Mouse (Mus musculus): Measurements from ENCODE around the gene Svop. TPM values are rescaled to one million over a fixed set of nuclear protein-coding genes. Genes with fewer than 3 reads are reported as not detected.

Svop gene
- total and polyA plus RNA-seq, 3 experiments, result not detected

GRCm38 (mm10) chr5:114066601-114067000 lies 24.8 kb downstream of the Svop start:
- no peaks in the 10 kb centered on the region for H3K4me1 ChIP-seq (ENCODE audit: control insufficient read depth in 1 of 2, insufficient read depth in 2 of 2, low read length in 2 of 2)

GRCm38 (mm10) chr5:114065161-114065560 lies 26.2 kb downstream of the Svop start, which contains the start of gene Usp30:
Gene Usp30, plus strand, starts transcription at chr5:114065461.
- DNase-seq (ENCODE audit: low read depth, low spot score), result no peak
- Histone ChIP-seq H3K9me3 (replicated peaks; ENCODE audit: insufficient read depth, low read length) (no peaks in the 10 kb centered on the region), H3K79me2 (ENCODE audit: control insufficient read depth, insufficient read depth, low read length, poor library complexity) (no peaks in the 10 kb centered on the region), H3K36me3 (ENCODE audit: control insufficient read depth in 1 of 2, insufficient read depth in 2 of 2, low read length in 2 of 2) (no peaks in the 10 kb centered on the region), H3K9ac (ENCODE audit: control insufficient read depth, low read depth, low read length, poor library complexity, severe bottlenecking) (no peak within 1 kb of the TSS), H3K27me3 (ENCODE audit: control insufficient read depth in 1 of 2, insufficient read depth in 2 of 2, low read length in 2 of 2) (no peaks in the 10 kb centered on the region), H3K4me1 (ENCODE audit: control insufficient read depth in 1 of 2, insufficient read depth in 2 of 2, low read length in 2 of 2) (no peaks in the 10 kb centered on the region), H3K27ac (ENCODE audit: control insufficient read depth, low read depth, low read length) (no peak within 1 kb of the TSS), H3K4me3 (ENCODE audit: control insufficient read depth in 1 of 2, insufficient read depth in 1 of 2, low read depth in 2 of 2, low read length in 2 of 2) (no peak within 1 kb of the TSS)
- no peak for TF ChIP-seq MEF2A (IDR thresholded peaks at IDR 0.05; ENCODE audit: extremely low read depth, insufficient replicate concordance, low read depth, low read length, poor library complexity, severe bottlenecking)
- TF ChIP-seq GABPA (IDR thresholded peaks at IDR 0.05; ENCODE audit: low read depth, low read length), result no peak
- TF ChIP-seq RCOR1 (IDR thresholded peaks at IDR 0.05; ENCODE audit: low read depth, low read length), result no peak
- TF ChIP-seq NRF1 (IDR thresholded peaks at IDR 0.05; ENCODE audit: insufficient read depth, low read depth, low read length, poor library complexity, severe bottlenecking), result no peak
- TF ChIP-seq TAL1 (IDR thresholded peaks at IDR 0.05; ENCODE audit: low read length), result no peak
- no peak for TF ChIP-seq UBTF (IDR thresholded peaks at IDR 0.05; ENCODE audit: borderline replicate concordance, insufficient read depth, low read depth, low read length)

More at GRCm38 (mm10) chr5:114066601-114067000, 24.8 kb downstream of the Svop start:
- no peak for DNase-seq (ENCODE audit: low read depth, low spot score)
- H3K4me3 ChIP-seq (ENCODE audit: control insufficient read depth in 1 of 2, insufficient read depth in 1 of 2, low read depth in 2 of 2, low read length in 2 of 2), result no peak overlapping the region
- no peaks in the 10 kb centered on the region for H3K36me3 ChIP-seq (ENCODE audit: control insufficient read depth in 1 of 2, insufficient read depth in 2 of 2, low read length in 2 of 2)
- H3K27ac ChIP-seq (ENCODE audit: control insufficient read depth, low read depth, low read length), result no peak overlapping the region
- TF ChIP-seq RAD21 (IDR thresholded peaks at IDR 0.05; ENCODE audit: low read depth, low read length), result no peak
- no peak for TF ChIP-seq EP300 (IDR thresholded peaks at IDR 0.05; ENCODE audit: low read depth in 1 of 2, low read length in 2 of 2)
- no peak for TF ChIP-seq MEF2A (IDR thresholded peaks at IDR 0.05; ENCODE audit: extremely low read depth, insufficient replicate concordance, low read depth, low read length, poor library complexity, severe bottlenecking)
- TF ChIP-seq ETS1 (IDR thresholded peaks at IDR 0.05; ENCODE audit: low read depth, low read length), result no peak
- no peak for TF ChIP-seq TCF12 (IDR thresholded peaks at IDR 0.05; ENCODE audit: low read depth, low read length)
- no peak for TF ChIP-seq USF1 (IDR thresholded peaks at IDR 0.05; ENCODE audit: low read depth, low read length)
- TF ChIP-seq ZC3H11A (IDR thresholded peaks at IDR 0.05; ENCODE audit: low read depth, low read length), result no peak
- TF ChIP-seq SMC3 (IDR thresholded peaks at IDR 0.05; ENCODE audit: low read depth, low read length), result no peak
- TF ChIP-seq ELF1 (IDR thresholded peaks at IDR 0.05; ENCODE audit: low read depth, low read length), result no peak
- no peak for TF ChIP-seq MAZ (IDR thresholded peaks at IDR 0.05; ENCODE audit: low read depth, low read length)
- TF ChIP-seq MAX (IDR thresholded peaks at IDR 0.05; ENCODE audit: low read length), result no peak
- TF ChIP-seq SIN3A (IDR thresholded peaks at IDR 0.05; ENCODE audit: low read length), result no peak
- TF ChIP-seq POLR2A (IDR thresholded peaks at IDR 0.05; ENCODE audit: control insufficient read depth in 1 of 2, insufficient read depth in 1 of 2, low read depth in 1 of 2, low read length in 2 of 2, poor library complexity in 1 of 2), result no peak
- TF ChIP-seq GABPA (IDR thresholded peaks at IDR 0.05; ENCODE audit: low read depth, low read length), result no peak
- no peak for TF ChIP-seq CTCF (IDR thresholded peaks at IDR 0.05 in 2 of 3, conservative IDR thresholded peaks at IDR 0.05 in 1 of 3; ENCODE audit: control insufficient read depth in 1 of 3, insufficient read depth in 1 of 3, low read depth in 2 of 3, low read length in 3 of 3, poor library complexity in 1 of 3, severe bottlenecking in 1 of 3)
- no peaks in the 10 kb centered on the region for H3K79me2 ChIP-seq (ENCODE audit: control insufficient read depth, insufficient read depth, low read length, poor library complexity)
- H3K9me3 ChIP-seq (replicated peaks; ENCODE audit: insufficient read depth, low read length), result no peaks in the 10 kb centered on the region
- no peak overlapping the region for H3K9ac ChIP-seq (ENCODE audit: control insufficient read depth, low read depth, low read length, poor library complexity, severe bottlenecking)
- H3K27me3 ChIP-seq (ENCODE audit: control insufficient read depth in 1 of 2, insufficient read depth in 2 of 2, low read length in 2 of 2), result no peaks in the 10 kb centered on the region
